Mouse (Mus musculus): ENCODE measurements around the gene Armh3. TPM values are rescaled to one million over a fixed set of nuclear protein-coding genes. Genes with fewer than 3 reads are reported as not detected.
A peak's percentile ranks its signal among the peaks of the same experiment; 100 is the strongest.

Gene Armh3
- polyA plus RNA-seq, 1 experiment: 17.1 TPM

DNA sequence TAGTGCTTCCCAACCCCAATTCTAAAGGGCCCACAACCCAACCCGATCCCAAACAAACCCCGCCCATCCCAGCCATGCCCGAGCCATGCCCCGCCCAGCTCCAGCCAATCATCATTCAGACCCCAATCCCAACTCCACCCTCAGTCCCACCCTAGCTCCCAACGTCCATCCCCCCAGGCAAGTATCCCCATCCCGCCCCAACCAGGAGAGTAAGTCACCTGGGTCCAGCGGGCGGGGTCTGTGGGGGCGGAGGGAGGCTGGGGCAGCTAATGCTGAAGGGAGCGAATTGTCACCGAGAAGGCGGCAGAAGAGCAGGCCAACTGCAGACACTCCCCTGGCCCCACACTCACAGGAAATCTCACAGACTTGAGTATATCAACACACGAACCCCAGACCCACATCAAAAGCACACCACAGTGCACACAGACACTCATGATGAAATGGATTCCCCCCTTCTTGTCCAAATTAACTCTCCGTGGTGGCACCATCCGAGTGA is 202.2 kb downstream of the Armh3 start:
- H3K4me3 ChIP-seq (ENCODE audit: low read depth, low read length): peak overlapping the region; percentile 43
- peak overlapping the region; percentile 25; the same call in 1 of the 2 replicates for H3K27ac ChIP-seq (ENCODE audit: insufficient read depth, low read length)
- no peaks in the 10 kb centered on the region for H3K27me3 ChIP-seq (ENCODE audit: control insufficient read depth, insufficient read depth, low read length, poor library complexity, severe bottlenecking)
- peaks cover 4% of the 10 kb centered on the region for H3K4me1 ChIP-seq (ENCODE audit: control insufficient read depth, insufficient read depth, low read length)
- H3K9ac ChIP-seq (ENCODE audit: low read depth, poor library complexity, severe bottlenecking): no peak overlapping the region
- no peaks in the 10 kb centered on the region for H3K36me3 ChIP-seq (ENCODE audit: control insufficient read depth, insufficient read depth, low read length, poor library complexity, severe bottlenecking)
- TF ChIP-seq CTCF (IDR thresholded peaks at IDR 0.05; ENCODE audit: low read depth, low read length) (no peak), POLR2A (IDR thresholded peaks at IDR 0.05; ENCODE audit: insufficient read depth, low read length) (no peak), EP300 (IDR thresholded peaks at IDR 0.05; ENCODE audit: insufficient read depth, low read depth, low read length) (no peak)
- no peaks in the 10 kb centered on the region for H3K9me3 ChIP-seq (replicated peaks; ENCODE audit: control insufficient read depth, insufficient read depth, low read length, poor library complexity, severe bottlenecking)

DNA sequence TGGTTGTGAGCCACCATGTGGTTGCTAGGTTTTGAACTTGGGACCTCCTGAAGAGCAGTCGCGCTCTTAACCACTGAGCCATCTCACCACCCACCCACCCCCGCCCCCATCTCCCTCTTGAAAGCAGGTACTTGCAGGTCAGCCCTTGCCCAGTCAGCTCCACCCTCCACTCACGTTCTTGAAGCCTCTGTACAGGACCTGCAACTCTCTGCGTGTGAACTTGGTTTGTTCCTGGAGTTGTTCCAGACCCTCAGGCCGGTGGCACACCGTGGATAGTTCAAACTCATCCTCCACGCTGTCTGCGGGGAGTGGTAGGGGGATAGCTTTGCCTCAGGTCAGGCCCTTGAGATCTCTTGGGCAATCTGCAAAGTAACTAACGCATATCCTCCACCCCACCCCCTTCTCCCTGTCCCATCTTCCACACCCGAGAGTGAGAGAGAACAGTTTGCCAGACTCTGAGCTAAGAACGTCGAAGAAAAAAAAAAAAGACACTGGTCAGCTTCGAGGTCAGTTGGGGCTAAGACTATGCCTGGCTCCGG is 202.8 kb downstream of the Armh3 start:
- no peak for TF ChIP-seq CTCF (IDR thresholded peaks at IDR 0.05; ENCODE audit: low read depth, low read length)
- TF ChIP-seq POLR2A (IDR thresholded peaks at IDR 0.05; ENCODE audit: insufficient read depth, low read length): no peak
- TF ChIP-seq EP300 (IDR thresholded peaks at IDR 0.05; ENCODE audit: insufficient read depth, low read depth, low read length): no peak
- Histone ChIP-seq H3K27me3 (ENCODE audit: control insufficient read depth, insufficient read depth, low read length, poor library complexity, severe bottlenecking) (no peaks in the 10 kb centered on the region), H3K4me1 (ENCODE audit: control insufficient read depth, insufficient read depth, low read length) (peaks cover 4% of the 10 kb centered on the region), H3K4me3 (ENCODE audit: low read depth, low read length) (peak overlapping the region; percentile 43), H3K9me3 (replicated peaks; ENCODE audit: control insufficient read depth, insufficient read depth, low read length, poor library complexity, severe bottlenecking) (no peaks in the 10 kb centered on the region), H3K36me3 (ENCODE audit: control insufficient read depth, insufficient read depth, low read length, poor library complexity, severe bottlenecking) (no peaks in the 10 kb centered on the region), H3K9ac (ENCODE audit: low read depth, poor library complexity, severe bottlenecking) (no peak overlapping the region), H3K27ac (ENCODE audit: insufficient read depth, low read length) (peak overlapping the region; percentile 56)

DNA sequence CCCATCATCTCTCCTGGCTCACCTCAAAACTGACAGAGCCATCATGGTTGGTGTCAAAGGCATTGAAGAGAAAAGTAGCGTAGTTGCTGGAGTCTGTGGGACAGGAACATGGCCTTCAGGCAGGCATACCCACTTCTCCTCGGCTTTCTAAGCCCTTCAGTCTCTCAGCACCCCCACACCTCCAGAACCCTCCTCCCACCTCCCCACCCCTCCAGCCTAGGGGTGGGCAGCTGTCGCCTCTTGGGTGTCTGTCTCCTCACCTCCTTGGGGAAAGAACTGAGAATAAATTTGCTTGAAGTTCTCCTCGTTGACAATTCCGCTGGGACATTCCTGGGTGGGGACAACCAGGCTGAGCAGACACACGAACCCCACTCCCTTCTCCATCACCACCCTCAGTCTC is 203.6 kb downstream of the Armh3 start:
- TF ChIP-seq POLR2A (IDR thresholded peaks at IDR 0.05; ENCODE audit: insufficient read depth, low read length) (no peak), EP300 (IDR thresholded peaks at IDR 0.05; ENCODE audit: insufficient read depth, low read depth, low read length) (no peak), CTCF (IDR thresholded peaks at IDR 0.05; ENCODE audit: low read depth, low read length) (no peak)
- peaks cover 4% of the 10 kb centered on the region for H3K4me1 ChIP-seq (ENCODE audit: control insufficient read depth, insufficient read depth, low read length)
- H3K4me3 ChIP-seq (ENCODE audit: low read depth, low read length): no peak overlapping the region
- no peaks in the 10 kb centered on the region for H3K36me3 ChIP-seq (ENCODE audit: control insufficient read depth, insufficient read depth, low read length, poor library complexity, severe bottlenecking)
- H3K9me3 ChIP-seq (replicated peaks; ENCODE audit: control insufficient read depth, insufficient read depth, low read length, poor library complexity, severe bottlenecking): no peaks in the 10 kb centered on the region
- H3K9ac ChIP-seq (ENCODE audit: low read depth, poor library complexity, severe bottlenecking): no peak overlapping the region
- H3K27ac ChIP-seq (ENCODE audit: insufficient read depth, low read length): no peak overlapping the region
- H3K27me3 ChIP-seq (ENCODE audit: control insufficient read depth, insufficient read depth, low read length, poor library complexity, severe bottlenecking): no peaks in the 10 kb centered on the region

DNA sequence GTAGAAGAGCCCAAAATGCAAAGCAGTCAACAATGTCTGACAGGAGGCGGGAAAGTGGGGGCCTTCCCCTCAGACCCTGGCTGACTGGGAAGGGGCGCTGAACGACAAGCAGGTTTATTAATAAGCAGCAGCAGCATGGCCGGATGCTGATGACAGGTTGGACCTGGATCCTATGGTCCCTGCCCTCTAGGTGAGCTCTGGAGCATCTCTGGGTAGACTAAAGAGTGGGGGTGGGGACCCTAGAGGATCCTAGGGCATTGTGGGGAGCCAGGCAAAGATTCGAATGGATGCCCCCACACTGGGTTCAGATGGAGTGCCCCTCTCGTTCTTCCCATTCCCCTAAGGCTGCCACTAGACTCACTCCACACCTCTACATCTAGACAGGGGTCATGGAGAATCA is 205.9 kb downstream of the Armh3 start:
- H3K4me3 ChIP-seq (ENCODE audit: low read depth, low read length): no peak overlapping the region
- H3K27ac ChIP-seq (ENCODE audit: insufficient read depth, low read length): no peak overlapping the region
- H3K27me3 ChIP-seq (ENCODE audit: control insufficient read depth, insufficient read depth, low read length, poor library complexity, severe bottlenecking): no peaks in the 10 kb centered on the region
- no peaks in the 10 kb centered on the region for H3K9me3 ChIP-seq (replicated peaks; ENCODE audit: control insufficient read depth, insufficient read depth, low read length, poor library complexity, severe bottlenecking)
- H3K36me3 ChIP-seq (ENCODE audit: control insufficient read depth, insufficient read depth, low read length, poor library complexity, severe bottlenecking): no peaks in the 10 kb centered on the region
- H3K9ac ChIP-seq (ENCODE audit: low read depth, poor library complexity, severe bottlenecking): no peak overlapping the region
- H3K4me1 ChIP-seq (ENCODE audit: control insufficient read depth, insufficient read depth, low read length): peaks cover 4% of the 10 kb centered on the region
- no peak for TF ChIP-seq CTCF (IDR thresholded peaks at IDR 0.05; ENCODE audit: low read depth, low read length)
- no peak for TF ChIP-seq POLR2A (IDR thresholded peaks at IDR 0.05; ENCODE audit: insufficient read depth, low read length)
- TF ChIP-seq EP300 (IDR thresholded peaks at IDR 0.05; ENCODE audit: insufficient read depth, low read depth, low read length): no peak

DNA sequence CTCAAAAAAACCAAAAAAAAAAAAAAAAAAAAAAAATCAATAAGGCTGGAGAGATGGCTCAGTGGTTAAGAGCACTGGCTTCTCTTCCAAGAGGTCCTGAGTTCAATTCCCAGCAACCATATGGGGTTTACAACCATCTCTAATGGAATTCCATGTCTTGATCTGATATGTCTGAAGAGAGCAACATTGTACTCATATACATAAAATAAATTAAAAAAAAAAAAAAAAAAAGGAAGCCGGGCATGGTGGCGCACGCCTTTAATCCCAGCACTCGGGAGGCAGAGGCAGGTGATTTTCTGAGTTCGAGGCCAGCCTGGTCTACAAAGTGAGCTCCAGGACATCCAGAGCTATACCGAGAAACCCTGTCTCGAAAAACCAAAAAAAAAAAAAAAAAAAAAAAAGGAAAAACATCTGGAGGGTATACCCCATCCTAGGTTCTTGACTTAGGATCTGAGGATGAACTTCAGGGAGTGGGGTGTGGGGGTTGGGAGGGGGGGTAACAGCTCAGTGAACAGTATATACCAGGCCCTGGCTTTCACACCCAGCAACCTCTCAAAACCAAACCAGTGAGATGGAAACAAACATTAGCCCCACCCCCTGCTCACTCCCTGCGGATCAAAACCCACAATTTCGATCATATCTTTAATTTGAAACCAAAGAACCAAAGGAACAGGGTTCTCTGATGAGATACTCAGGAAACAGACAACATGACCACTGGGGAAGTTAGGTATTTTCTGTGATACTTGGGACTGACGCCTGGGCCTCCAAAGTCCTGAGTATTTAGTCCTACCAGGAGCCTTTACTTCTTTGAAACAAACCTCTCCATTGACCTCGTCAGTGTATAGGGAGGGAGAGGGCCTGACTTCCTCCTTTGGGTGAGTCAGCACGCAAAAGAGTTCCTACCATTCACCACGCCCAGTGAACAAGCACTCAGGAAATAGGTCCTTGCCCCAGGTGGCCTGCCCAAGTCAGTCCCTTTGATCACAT is 208.1 kb downstream of the Armh3 start:
- Histone ChIP-seq H3K36me3 (ENCODE audit: control insufficient read depth, insufficient read depth, low read length, poor library complexity, severe bottlenecking) (no peaks in the 10 kb centered on the region), H3K9me3 (replicated peaks; ENCODE audit: control insufficient read depth, insufficient read depth, low read length, poor library complexity, severe bottlenecking) (no peaks in the 10 kb centered on the region), H3K27me3 (ENCODE audit: control insufficient read depth, insufficient read depth, low read length, poor library complexity, severe bottlenecking) (no peaks in the 10 kb centered on the region), H3K4me1 (ENCODE audit: control insufficient read depth, insufficient read depth, low read length) (peaks cover 1% of the 10 kb centered on the region), H3K27ac (ENCODE audit: insufficient read depth, low read length) (peak overlapping the region; percentile 96), H3K4me3 (ENCODE audit: low read depth, low read length) (no peak overlapping the region), H3K9ac (ENCODE audit: low read depth, poor library complexity, severe bottlenecking) (peak overlapping the region; percentile 52)
- TF ChIP-seq CTCF (IDR thresholded peaks at IDR 0.05; ENCODE audit: low read depth, low read length) (no peak), EP300 (IDR thresholded peaks at IDR 0.05; ENCODE audit: insufficient read depth, low read depth, low read length) (peak; percentile 86), POLR2A (IDR thresholded peaks at IDR 0.05; ENCODE audit: insufficient read depth, low read length) (no peak)

Measured in ES-Bruce4 (cell line).